Mouse (Mus musculus) ES-E14 (cell line): ENCODE data around the gene Trpm1. TPM values are rescaled to one million over a fixed set of nuclear protein-coding genes. Genes with fewer than 3 reads are reported as not detected.

Source experiments
- DNase-seq: peaks from one replicate; pipeline ENCODE4 v3.0.0-alpha.2; 2013; ENCODE audit warnings: low read depth, low spot score
- H3K27ac ChIP-seq: 2 replicates; pipeline ENCODE4 v1.5.1; 2012; ENCODE audit warnings: low read depth, mild to moderate bottlenecking, low read length, moderate library complexity, mixed read lengths; ENCODE audit not compliant: poor library complexity, insufficient read depth, severe bottlenecking
- H3K36me3 ChIP-seq: 2 replicates; pipeline ENCODE4 v1.6.1; 2012; ENCODE audit warnings: mild to moderate bottlenecking, low read length, moderate library complexity, mixed read lengths; ENCODE audit not compliant: control insufficient read depth, poor library complexity, insufficient read depth, severe bottlenecking
- H3K4me1 ChIP-seq, 2 experiments: fragments of 150-350 bp in 1 of 2; sonication (generic) in 1 of 2; 2 replicates each; pipeline ENCODE4 v1.6.1; 2012; ENCODE audit warnings: low read length in 2 of 2, mild to moderate bottlenecking in 1 of 2, mixed read lengths in 1 of 2; ENCODE audit not compliant: control insufficient read depth in 2 of 2, insufficient read depth in 2 of 2, poor library complexity in 1 of 2
- H3K4me3 ChIP-seq, 2 experiments: fragments of 150-350 bp in 1 of 2; sonication (generic) in 1 of 2; 2 replicates each; pipeline ENCODE4 v1.5.1; 2012; ENCODE audit warnings: low read length in 2 of 2, low read depth in 1 of 2, mild to moderate bottlenecking in 1 of 2, mixed read lengths in 1 of 2; ENCODE audit not compliant: insufficient read depth in 1 of 2, poor library complexity in 1 of 2, severe bottlenecking in 1 of 2
- H3K9ac ChIP-seq: 2 replicates; pipeline ENCODE4 v1.6.1; 2012; ENCODE audit warnings: low read depth, mild to moderate bottlenecking, low read length, mixed read lengths; ENCODE audit not compliant: poor library complexity, insufficient read depth, severe bottlenecking
- H3K9me3 ChIP-seq: fragments of 150-350 bp; sonication (generic); 2 replicates; pipeline ENCODE4 v1.6.1; 2012; ENCODE audit warnings: low read depth, mild to moderate bottlenecking, low read length; ENCODE audit not compliant: control insufficient read depth, insufficient read depth
- CHD2 ChIP-seq: IDR thresholded peaks from 2 replicates; pipeline ENCODE4 v1.6.1; 2014; ENCODE audit warnings: mild to moderate bottlenecking, low read depth, low read length, inconsistent platforms
- HCFC1 ChIP-seq: IDR thresholded peaks from 2 replicates; pipeline ENCODE4 v1.6.1; 2012; ENCODE audit warnings: low read length, inconsistent platforms, borderline replicate concordance; ENCODE audit not compliant: insufficient read depth
- MAFK ChIP-seq: IDR thresholded peaks from 2 replicates; pipeline ENCODE4 v1.6.1; 2014; ENCODE audit warnings: mild to moderate bottlenecking, low read depth, low read length, inconsistent platforms; ENCODE audit not compliant: insufficient read depth
- ZC3H11A ChIP-seq: IDR thresholded peaks from 2 replicates; pipeline ENCODE4 v1.6.1; 2012; ENCODE audit warnings: low read depth, mild to moderate bottlenecking, inconsistent platforms, low read length, borderline replicate concordance
- ZNF384 ChIP-seq: IDR thresholded peaks from 2 replicates; pipeline ENCODE4 v1.6.1; 2012; ENCODE audit warnings: low read depth, low read length, inconsistent platforms
- in situ Hi-C, 2 experiments: fragments of 600-800 bp; cut with MboI; formaldehyde crosslinking; loops; one replicate each; pipeline ENCODE4 v1.15.1; 2025; ENCODE audit warnings: low sequenced_read_pairs in 2 of 2, inconsistent platforms in 1 of 2; ENCODE audit not compliant: unreplicated experiment in 2 of 2
- total RNA-seq: library from RNA; depleted of rRNA; stranded (reverse); fragments of 300-350 nt; gene quantifications from 2 replicates; pipeline ENCODE4 v1.2.3, GENCODE M21; 2012

The Trpm1 gene
- total RNA-seq, 1 experiment = 0.94 TPM

DNA sequence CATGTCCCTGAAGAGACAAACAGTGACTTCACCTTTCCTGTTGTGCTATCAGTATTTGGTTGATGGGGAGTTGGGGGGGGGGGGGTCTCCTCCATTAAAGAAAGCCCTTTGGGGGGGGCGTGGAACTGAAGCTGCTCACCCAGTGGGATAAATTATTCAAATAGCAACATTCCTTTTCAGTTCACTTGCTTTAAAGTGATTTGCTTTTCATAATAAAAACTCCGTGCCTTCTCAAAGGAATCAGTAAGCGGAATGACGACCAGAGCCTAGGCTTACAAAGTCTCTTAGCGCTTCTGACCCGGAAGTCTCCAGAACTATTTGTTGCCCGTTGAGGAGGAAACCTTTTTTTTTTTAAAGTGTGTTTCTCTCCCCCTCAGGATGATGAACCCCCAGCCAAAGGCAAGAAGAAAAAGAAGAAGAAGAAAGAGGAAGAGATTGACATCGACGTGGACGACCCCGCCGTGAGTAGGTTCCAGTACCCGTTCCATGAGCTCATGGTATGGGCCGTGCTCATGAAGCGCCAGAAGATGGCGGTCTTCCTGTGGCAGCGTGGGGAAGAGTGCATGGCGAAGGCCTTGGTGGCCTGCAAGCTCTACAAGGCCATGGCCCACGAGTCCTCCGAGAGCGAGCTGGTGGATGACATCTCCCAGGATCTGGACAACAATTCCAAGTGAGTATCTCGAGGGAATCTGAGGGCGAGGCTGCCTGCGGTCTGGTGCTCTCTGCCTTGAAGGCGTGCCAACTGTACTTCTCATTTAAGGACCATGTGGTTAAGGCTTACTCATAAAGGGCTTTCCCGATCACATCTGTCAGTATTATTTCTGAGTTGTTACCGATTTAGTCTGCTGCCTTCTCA, 72.9 kb downstream of the Trpm1 start:
- Histone ChIP-seq H3K9ac (no peak overlapping the region), H3K4me1 (no peaks in the 10 kb centered on the region), H3K9me3 (no peaks in the 10 kb centered on the region), H3K27ac (no peak overlapping the region), H3K36me3 (no peaks in the 10 kb centered on the region), H3K4me3 (no peak overlapping the region)
- no peak for DNase-seq
- TF ChIP-seq ZNF384 (no peak), ZC3H11A (0 out of 2 replicates have a peak, but pooled peaks have one; percentile 10), MAFK (no peak), HCFC1 (no peak), CHD2 (no peak)
- in situ Hi-C loops = no loop called here

DNA sequence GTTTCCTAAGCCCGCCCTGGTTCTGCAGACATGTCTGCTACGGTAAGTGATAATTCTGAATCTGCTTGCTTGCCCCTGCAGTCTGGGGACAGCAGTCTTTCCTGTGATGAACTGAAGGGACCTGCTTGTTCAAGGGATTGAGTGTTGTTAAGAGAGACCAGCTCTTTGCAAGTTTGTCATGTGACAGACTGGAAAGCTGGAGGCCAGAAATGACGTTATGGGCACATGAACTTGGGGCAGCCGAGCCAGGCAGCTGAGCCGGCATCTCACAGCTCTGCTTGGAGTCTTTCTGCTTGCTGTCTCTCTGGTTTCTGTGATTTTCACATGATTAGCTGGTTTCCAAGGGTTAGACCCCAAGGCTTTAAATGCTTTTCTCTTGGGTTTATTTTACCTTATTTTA, 74.0 kb downstream of the Trpm1 start:
- no peak for DNase-seq
- H3K27ac ChIP-seq = no peak overlapping the region
- no peak overlapping the region for H3K4me3 ChIP-seq
- TF ChIP-seq HCFC1 (no peak), MAFK (no peak), ZC3H11A (no peak), CHD2 (no peak), ZNF384 (no peak)
- H3K4me1 ChIP-seq = no peaks in the 10 kb centered on the region
- no peaks in the 10 kb centered on the region for H3K9me3 ChIP-seq
- H3K36me3 ChIP-seq = no peaks in the 10 kb centered on the region
- H3K9ac ChIP-seq = no peak overlapping the region
- in situ Hi-C loops = no loop called here

DNA sequence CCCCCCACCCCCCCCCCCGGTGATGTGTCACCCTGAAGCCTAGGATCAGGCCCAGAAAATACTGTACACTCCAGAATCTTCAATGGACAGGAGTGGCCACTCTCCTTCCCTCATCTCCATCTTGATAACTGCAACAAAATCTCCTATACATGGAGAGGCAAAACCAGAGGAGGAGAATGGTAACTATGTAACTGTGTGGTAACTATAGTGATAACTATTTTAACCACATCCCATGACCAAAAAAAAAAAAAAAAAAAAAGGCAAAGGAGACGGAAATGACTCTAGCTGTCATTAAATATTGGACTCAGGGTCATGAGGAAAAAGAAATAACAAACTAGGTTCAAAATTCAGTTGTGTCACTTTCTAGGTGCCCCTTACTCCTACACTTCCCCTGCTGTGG, 74.7 kb downstream of the Trpm1 start:
- no peak overlapping the region for H3K4me3 ChIP-seq
- H3K36me3 ChIP-seq = no peaks in the 10 kb centered on the region
- H3K9me3 ChIP-seq = no peaks in the 10 kb centered on the region
- DNase-seq = no peak
- no peak overlapping the region for H3K27ac ChIP-seq
- no peak overlapping the region for H3K9ac ChIP-seq
- no peak for TF ChIP-seq CHD2
- no peak for TF ChIP-seq HCFC1
- no peak for TF ChIP-seq MAFK
- no peak for TF ChIP-seq ZNF384
- H3K4me1 ChIP-seq = no peaks in the 10 kb centered on the region
- in situ Hi-C loops = no loop called here

DNA sequence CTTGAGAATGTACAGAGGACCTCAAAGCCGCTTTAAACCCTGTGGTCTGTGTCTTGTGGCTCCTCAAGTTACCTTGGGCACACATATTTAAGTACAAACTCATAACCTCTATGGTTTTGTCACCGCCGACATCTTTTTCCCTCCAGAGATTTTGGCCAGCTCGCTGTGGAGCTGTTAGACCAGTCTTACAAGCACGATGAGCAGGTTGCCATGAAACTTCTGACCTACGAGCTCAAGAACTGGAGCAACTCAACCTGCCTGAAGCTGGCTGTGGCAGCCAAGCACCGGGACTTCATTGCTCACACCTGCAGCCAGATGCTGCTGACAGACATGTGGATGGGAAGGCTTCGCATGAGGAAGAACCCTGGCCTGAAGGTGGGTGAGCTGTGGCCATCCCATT, 76.3 kb downstream of the Trpm1 start:
- DNase-seq = no peak

DNA sequence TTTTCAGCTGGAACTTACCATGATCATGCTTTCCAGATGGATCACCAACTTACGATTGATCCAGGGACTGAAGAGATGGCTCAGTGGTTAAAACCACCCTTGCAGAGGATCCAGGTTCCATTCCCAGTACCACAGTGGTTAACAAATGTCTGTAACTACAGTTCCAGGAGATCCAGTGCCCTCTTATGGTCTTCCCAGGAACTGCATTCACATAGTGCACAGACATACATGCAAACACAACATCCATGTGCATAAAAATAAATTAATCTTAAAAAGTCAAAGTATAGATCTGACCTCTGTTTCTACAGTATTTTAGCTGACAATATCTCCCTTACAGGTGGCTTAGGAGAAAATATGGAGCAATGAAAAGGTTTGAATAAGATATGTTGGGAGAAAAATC, 77.4 kb downstream of the Trpm1 start:
- Histone ChIP-seq H3K4me3 (no peak overlapping the region), H3K9ac (no peak overlapping the region), H3K9me3 (no peaks in the 10 kb centered on the region), H3K36me3 (no peaks in the 10 kb centered on the region), H3K27ac (no peak overlapping the region), H3K4me1 (no peaks in the 10 kb centered on the region)
- DNase-seq = peak; percentile 24
- in situ Hi-C loops = no loop called here
- TF ChIP-seq ZC3H11A (peak; percentile 28; the same call in 1 of the 2 replicates), CHD2 (no peak)

More for the DNA sequence above, 76.3 kb downstream of the Trpm1 start:
- H3K4me3 ChIP-seq = no peak overlapping the region
- in situ Hi-C loops = no loop called here
- no peak overlapping the region for H3K9ac ChIP-seq
- no peak overlapping the region for H3K27ac ChIP-seq
- TF ChIP-seq ZNF384 (no peak), MAFK (no peak), ZC3H11A (no peak), HCFC1 (no peak), CHD2 (no peak)
- H3K4me1 ChIP-seq = no peaks in the 10 kb centered on the region
- no peaks in the 10 kb centered on the region for H3K9me3 ChIP-seq
- no peaks in the 10 kb centered on the region for H3K36me3 ChIP-seq
